In genomic region chr1:135030121-135030520, GRCm38 (mm10) we compare ENCODE assay signal across 16 mouse cellular contexts.
A peak's percentile ranks its signal among the peaks of the same experiment; 100 is the strongest.
DNase-seq lines count a peak whose midpoint lies in the region; ATAC-seq and TF ChIP-seq lines count a peak whose summit lies in the region.
"Had no signal": no experiment of that assay in that cellular context is flagged by ENCODE, and none has a peak within 500 bp of the region (broad histone marks: within the 10 kb centered on the region; RNA-seq: fewer than 3 reads in every experiment).

No protein-coding gene starts in this region.

- no peak overlapping the region for H3K4me2 ChIP-seq in kidney, postnatal 0 days (ENCODE audit: low read length)
- H3K4me2 ChIP-seq: stomach, embryonic 15.5 days had no signal

- intact Hi-C loops in gastrocnemius, postnatal 14 days (cut with DNase I; ENCODE audit: low total_unique reads): no loop called here

- H3K9me3 ChIP-seq in kidney, postnatal 0 days (replicated peaks; ENCODE audit: low read length): no peaks in the 10 kb centered on the region
- H3K9me3 ChIP-seq: stomach, embryonic 15.5 days had no signal

- no peaks in the 10 kb centered on the region for H3K4me1 ChIP-seq in kidney, postnatal 0 days (replicated peaks; ENCODE audit: insufficient read depth, low read length)
- H3K4me1 ChIP-seq: hindbrain, embryonic 10.5 days; stomach, embryonic 15.5 days had no signal

- no peaks in the 10 kb centered on the region for H3K27me3 ChIP-seq in kidney, postnatal 0 days (ENCODE audit: insufficient read depth, low read length)
- H3K27me3 ChIP-seq in splenic B cell, adult 2 months (ENCODE audit: control insufficient read depth, insufficient read depth, low read length, poor library complexity, severe bottlenecking): no peaks in the 10 kb centered on the region; the same call in 1 of the 2 replicates
- H3K27me3 ChIP-seq: stomach, embryonic 15.5 days had no signal

- no peak overlapping the region for H3K4me3 ChIP-seq in kidney, postnatal 0 days (replicated peaks; ENCODE audit: low read depth, low read length)
- H3K4me3 ChIP-seq: hindbrain, embryonic 10.5 days; megakaryocyte, embryonic 14.5 days; stomach, embryonic 15.5 days had no signal

- no peaks in the 10 kb centered on the region for H3K36me3 ChIP-seq in kidney, postnatal 0 days (ENCODE audit: insufficient read depth, low read length)
- no peaks in the 10 kb centered on the region; the same call in 1 of the 2 replicates for H3K36me3 ChIP-seq in splenic B cell, adult 2 months (ENCODE audit: control insufficient read depth, insufficient read depth, low read length, poor library complexity, severe bottlenecking)
- H3K36me3 ChIP-seq: hindbrain, embryonic 10.5 days; stomach, embryonic 15.5 days had no signal

- no peak for DNase-seq in kidney, postnatal 0 days (ENCODE audit: low spot score)
- no peak for DNase-seq in kidney, adult 8-10 months
- peak; percentile 12 for DNase-seq in thymus, postnatal 14 days
- DNase-seq in thymus, postnatal 10 days (ENCODE audit: low spot score in 2 of 2): no peak
- peak; percentile 37 for DNase-seq in R1 (ENCODE audit: low read depth, low spot score)
- peak; percentile 34 for DNase-seq in splenic B cell, adult 2 months (ENCODE audit: low read depth, low spot score)
- no peak for DNase-seq in gastrocnemius, postnatal 14 days
- no peak for DNase-seq in left cerebral cortex, adult 9 months (ENCODE audit: low spot score in 2 of 2)
- DNase-seq: cerebellum, postnatal 25 days; kidney, postnatal 25 days; spleen, adult 18-20 months had no signal

- WGBS in kidney, postnatal 0 days: 80% methylated on average over 2 of the region's 2 CpGs

- H3K9ac ChIP-seq in kidney, postnatal 0 days (ENCODE audit: low read depth, low read length): no peak overlapping the region
- H3K9ac ChIP-seq: stomach, embryonic 15.5 days had no signal

- no peak for ATAC-seq in kidney, postnatal 0 days (replicated peaks; ENCODE audit: low FRiP score, low read depth)
- ATAC-seq: forebrain, embryonic 14.5 days; intestine, embryonic 16.5 days had no signal

- TF ChIP-seq CTCF in kidney, postnatal 0 days (IDR thresholded peaks at IDR 0.05; ENCODE audit: low read depth): peak; percentile 43; the same call in 1 of the 2 replicates

- H3K27ac ChIP-seq in kidney, postnatal 0 days: no peak overlapping the region
- H3K27ac ChIP-seq: hindbrain, embryonic 10.5 days; stomach, embryonic 15.5 days had no signal

Comparison
In these comparisons a context has a peak if more than half of its experiments do, and no peak if none do; other contexts are left out.
1. DNase-seq: peak in thymus, postnatal 14 days (single experiment), R1 (single experiment) and splenic B cell, adult 2 months (single experiment); none in kidney, postnatal 0 days (single experiment), kidney, adult 8-10 months (0 of 2), thymus, postnatal 10 days (0 of 2), gastrocnemius, postnatal 14 days (single experiment) and left cerebral cortex, adult 9 months (0 of 2).